Mouse (Mus musculus) right cerebral cortex, postnatal 25 days (tissue): ENCODE data around the gene Hoxc6.

ENCODE experiments used
- DNase-seq: peaks from one replicate; pipeline ENCODE4 v3.0.0; 2022

The Hoxc6 gene

GRCm38 (mm10) chr15:102991782-102992181 is 6.3 kb upstream of the Hoxc6 start:
- DNase-seq, result no peak

DNA sequence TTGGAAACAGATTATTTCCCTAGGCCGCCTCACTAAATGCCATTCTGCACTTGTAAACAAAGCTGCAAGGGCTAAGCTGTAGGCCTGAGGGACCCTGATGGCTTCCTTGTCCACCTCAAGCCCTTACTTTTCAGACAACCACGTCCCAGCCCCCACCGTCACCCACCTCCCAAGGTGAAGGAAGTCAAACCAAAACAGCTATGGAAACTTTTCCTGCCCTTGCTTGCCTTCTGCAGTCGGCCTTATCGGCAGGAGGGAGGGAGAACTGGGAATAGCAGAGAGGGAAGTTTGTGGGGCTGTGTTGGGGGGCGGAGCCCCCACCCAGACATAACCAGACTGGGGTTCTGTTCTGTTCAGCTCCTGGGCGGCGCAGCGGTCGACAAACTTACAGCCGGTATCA is 5.9 kb upstream of the Hoxc6 start:
- DNase-seq, result no peak

DNA sequence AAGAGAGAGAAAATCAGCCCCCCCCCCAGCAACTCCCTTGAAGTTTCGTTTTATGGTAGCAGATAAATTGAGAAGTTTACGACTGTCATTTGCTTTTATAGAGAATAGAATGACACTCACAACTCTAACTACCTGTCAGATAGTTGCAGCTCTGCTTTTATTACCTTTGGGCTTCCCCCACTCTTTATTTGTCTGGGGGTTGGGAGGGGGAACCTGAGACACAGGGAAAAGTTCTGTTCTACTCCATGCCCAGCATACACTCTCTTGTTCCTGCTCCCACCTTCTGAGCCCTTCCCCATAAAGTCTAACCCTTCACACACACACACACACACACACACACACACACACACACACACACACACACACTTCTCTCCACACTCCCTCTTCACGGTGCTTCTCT is 5.2 kb upstream of the Hoxc6 start:
- DNase-seq, result no peak

GRCm38 (mm10) chr15:102996548-102996947 is 1.5 kb upstream of the Hoxc6 start:
- DNase-seq, result no peak

- DNase-seq, result no peak
These were observed 626 bp upstream of the Hoxc6 start for GRCm38 (mm10) chr15:102997431-102997830.

GRCm38 (mm10) chr15:102998608-102999182 is 638 bp downstream of the Hoxc6 start:
- DNase-seq, result no peak

DNA sequence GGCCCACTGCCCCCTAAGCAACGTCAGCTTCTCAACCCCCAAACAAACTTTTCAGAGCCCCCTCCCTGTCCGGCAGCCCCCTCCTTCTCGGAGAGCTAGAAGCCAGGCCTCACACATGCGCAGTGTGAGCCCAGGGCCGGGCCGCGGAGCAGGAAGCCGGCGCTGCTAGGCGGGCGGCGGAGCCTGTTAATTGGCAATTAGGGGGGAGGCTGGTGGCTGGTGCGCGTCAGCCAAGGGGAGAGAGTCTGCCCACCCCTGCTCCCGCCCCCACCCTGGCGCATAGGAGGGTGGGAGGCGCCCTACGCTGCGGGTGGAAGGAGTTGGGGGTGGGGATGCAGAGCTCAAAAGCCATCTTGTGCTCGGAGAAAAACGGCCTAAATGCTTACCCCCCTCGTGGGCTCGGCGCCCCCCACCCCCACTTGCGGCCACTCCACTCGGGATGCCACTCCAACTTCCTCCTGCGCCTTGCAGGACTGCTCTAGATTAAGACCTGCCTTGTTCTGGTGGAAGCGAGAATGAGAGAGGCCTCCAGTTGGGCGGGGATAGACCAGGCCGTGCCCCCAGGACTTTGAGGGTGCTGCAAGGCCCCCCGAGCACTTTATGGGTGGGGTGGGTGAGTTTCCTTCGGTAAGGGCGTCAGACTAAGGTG is 1.2 kb downstream of the Hoxc6 start:
- DNase-seq, result no peak

DNA sequence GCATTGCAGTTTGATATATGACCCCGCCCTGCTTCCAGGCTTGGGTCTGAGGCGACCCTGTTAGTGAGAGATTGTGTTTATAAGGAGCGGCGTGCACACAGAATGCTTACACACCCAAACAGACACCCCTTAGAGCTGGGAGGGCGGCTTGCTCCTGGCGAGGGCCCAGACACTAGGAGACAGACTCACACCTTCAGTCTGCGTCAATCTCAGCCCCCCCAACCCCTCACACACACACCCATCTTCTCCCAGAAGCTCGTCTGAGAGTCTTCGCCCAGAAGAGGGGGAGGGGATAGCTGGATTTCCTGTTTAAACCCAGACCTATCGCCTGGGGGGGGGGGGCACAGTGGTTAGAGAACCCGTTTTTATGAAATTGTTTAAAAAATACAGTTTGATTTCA is 1.9 kb downstream of the Hoxc6 start:
- no peak for DNase-seq

GRCm38 (mm10) chr15:103000501-103000901 is 2.4 kb downstream of the Hoxc6 start:
- DNase-seq, result no peak

GRCm38 (mm10) chr15:103001370-103001769 is 3.3 kb downstream of the Hoxc6 start:
- DNase-seq, result no peak

- DNase-seq, result no peak
These were observed 4.1 kb downstream of the Hoxc6 start for GRCm38 (mm10) chr15:103002156-103002555.

DNA sequence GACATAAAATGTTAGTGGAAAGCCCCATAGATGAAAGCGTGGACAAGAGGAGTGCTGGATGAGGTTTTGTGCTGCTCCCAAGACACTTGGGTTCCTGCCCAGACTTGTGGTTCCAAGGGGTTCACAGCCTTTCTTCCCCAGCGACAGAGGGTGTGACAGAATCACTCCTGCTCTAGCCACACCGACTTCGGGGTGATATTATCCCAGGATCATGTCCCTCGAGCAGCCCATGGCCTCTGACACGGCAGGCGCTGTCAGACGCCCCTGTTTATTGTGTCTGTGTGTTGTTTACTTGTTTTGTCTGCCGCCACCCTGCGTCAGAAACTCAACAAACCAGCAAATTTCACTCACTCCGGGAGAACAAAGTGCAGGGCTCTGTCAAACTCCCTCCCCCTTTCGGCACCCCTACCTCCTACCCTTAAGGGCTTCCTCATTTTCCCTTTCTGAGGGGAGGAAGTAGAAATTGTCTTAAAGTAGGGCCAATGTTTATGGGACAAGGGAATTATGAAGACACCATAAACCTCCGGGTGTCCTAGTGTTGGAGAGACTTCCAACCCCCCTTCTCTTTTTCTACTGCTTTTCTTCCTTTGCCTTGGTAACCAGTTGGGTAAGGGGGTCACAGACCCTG is 4.9 kb downstream of the Hoxc6 start:
- no peak for DNase-seq

DNA sequence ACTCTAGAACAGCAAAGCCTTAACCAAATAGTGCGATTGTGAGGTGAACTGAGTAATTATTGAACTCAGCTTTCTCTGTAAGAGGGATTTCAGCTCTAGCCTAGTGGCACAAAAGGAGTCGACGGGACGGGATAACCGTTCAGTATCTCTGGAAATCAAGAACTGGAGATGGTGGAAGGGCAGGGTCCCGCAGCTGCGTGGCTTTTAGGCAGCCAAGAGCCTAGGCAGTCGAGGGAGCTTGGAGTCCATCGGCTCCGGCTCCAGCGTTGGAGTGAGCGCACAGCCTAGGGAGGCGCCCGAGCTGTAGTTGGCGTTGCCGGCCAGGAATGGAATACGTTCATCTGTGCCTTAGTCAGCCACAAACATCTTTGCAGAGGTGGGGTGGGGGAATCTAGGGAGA is 7.3 kb downstream of the Hoxc6 start:
- DNase-seq, result no peak

- no peak for DNase-seq
These were observed 7.7 kb downstream of the Hoxc6 start for GRCm38 (mm10) chr15:103005797-103006196.

GRCm38 (mm10) chr15:103006326-103006725 is 8.3 kb downstream of the Hoxc6 start:
- no peak for DNase-seq

DNA sequence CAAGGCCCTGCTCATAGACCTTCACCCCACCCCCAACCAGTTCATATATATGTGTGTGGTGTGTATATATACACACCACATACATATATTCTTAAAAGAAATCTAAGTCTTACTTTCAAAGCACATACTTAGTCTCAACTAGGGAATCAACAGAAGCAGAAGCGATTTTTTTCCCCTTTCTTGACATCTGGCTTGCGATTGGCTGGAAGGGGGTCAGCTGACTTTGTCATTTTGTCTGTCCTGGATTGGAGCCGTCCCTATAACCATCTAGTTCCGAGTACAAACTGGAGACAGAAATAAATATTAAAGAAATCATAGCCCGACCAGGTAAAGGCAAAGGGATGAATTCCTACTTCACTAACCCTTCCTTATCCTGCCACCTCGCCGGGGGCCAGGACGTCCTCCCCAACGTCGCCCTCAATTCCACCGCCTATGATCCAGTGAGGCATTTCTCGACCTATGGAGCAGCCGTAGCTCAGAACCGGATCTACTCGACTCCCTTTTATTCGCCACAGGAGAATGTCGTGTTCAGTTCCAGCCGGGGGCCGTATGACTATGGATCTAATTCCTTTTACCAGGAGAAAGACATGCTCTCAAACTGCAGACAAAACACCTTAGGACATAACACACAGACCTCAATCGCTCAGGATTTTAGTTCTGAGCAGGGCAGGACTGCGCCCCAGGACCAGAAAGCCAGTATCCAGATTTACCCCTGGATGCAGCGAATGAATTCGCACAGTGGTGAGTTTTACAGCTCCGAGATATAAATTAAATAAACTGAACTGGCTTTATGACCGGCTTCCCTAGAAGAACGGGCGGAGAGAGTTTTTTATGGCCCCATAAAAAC is 11.4 kb downstream of the Hoxc6 start:
- DNase-seq, result no peak

DNA sequence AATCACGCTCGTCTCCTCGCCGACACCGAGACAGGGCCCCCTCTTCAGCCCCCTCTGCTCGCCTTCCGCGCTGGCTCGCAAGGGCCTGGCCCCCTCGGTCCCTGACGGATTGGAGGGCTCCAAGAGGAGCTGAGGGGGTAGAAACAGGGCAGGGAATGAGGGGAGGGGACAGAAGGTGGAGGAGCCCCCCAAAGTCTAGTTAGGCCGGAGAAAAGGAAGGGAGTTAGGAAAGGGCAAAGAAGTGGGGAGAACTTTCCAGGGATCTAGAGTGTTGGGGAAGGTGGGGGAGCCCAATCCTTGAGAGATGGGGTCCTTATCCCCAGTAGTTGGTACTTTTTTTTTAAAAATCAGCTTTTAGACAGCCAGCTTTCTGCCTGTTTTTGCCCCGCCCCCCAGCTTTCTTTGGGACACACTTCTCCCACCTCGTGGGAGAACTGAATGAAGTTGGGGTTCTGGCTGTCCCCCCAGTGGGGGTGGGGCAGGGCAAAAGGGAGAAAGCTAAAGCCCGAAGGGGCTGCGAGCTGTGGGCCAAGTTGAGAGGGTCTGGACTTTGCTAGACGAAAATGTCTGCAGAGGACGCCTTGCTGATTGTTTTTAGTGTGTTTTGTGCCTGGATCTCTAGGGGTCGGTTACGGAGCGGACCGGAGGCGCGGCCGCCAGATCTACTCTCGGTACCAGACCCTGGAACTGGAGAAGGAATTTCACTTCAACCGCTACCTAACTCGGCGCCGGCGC is 12.2 kb downstream of the Hoxc6 start:
- DNase-seq, result no peak

DNA sequence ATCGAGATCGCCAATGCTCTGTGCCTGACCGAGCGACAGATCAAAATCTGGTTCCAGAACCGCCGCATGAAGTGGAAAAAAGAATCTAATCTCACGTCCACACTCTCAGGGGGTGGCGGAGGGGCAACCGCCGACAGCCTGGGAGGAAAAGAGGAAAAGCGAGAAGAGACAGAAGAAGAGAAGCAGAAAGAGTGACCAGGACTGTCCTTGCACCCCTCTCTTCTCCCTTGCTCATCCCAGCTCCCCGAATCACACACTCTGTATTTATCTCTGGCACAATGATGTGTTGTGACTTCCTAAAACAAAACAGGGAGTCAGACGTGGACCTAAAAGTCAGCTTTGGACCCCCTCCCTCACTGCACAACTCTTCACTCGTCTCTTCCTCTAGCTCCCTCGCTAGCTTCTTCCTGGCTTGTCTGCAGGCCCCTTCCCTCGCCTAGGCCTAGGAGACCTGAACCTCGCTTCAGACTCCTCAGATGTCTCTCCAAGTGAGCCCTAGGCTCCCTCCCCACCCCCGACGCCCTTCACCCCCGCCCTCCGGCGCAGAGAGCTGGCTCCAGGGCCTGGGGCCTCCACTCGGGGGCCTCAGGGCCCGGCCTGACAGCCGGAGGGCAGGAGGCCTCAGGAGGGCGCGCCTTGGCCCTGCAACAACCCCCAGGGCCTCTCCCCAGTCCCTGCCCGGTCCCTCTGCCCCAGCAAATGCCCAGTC is 12.9 kb downstream of the Hoxc6 start:
- DNase-seq, result no peak

GRCm38 (mm10) chr15:103011928-103012486 is 13.9 kb downstream of the Hoxc6 start:
- no peak for DNase-seq

DNA sequence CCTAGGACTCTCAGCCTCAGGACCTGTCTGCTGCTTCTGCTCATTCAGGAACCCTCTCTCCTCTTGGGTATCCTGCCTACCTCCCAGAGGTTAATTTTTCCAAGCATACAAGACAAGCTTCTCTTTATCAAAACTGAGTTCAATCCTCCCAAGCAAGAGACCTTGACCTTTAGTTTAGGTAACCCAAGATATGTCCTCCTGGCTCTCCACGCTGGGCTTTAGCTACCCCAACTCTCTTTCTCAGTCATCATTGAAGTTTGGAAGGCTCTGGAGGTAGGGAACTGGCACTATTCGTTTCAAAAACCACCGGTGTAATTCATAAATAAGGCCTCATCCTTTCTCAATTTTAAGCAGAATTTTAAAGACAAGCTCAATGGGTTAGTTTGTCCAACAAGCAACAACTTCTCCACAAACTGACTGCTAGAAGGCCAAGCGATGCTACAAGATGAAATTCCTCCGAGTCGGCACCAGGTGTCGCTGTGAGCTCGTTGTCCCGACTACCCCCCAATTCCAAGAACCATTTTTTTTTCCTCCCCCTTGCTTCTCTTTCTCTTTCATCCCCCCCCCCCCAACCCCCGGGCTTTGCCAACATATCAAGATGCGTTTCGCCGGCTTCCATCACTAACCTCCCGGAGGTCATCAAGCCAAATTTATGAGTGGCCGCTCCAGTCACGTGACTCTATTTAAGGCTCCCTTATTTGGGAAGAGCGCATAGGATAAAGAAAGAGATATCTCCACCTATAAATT is 15.4 kb downstream of the Hoxc6 start:
- no peak for DNase-seq
